Mouse (Mus musculus) heart, adult 2 months (tissue): ENCODE results near the gene Afg3l1. TPM values are rescaled to one million over a fixed set of nuclear protein-coding genes. Genes with fewer than 3 reads are reported as not detected.

Experiments
- DNase-seq, 2 experiments: peaks; one replicate each; pipeline ENCODE4 v3.0.0; 2021
- H3K27ac ChIP-seq: fragments of 200-600 bp; 2 replicates; pipeline ENCODE4 v1.8.1; 2022
- H3K27me3 ChIP-seq: fragments of 200-500 bp; 2 replicates; pipeline ENCODE4 v1.6.1; 2012; ENCODE audit warnings: mild to moderate bottlenecking, low read length, inconsistent platforms, mixed read lengths; ENCODE audit not compliant: control insufficient read depth, insufficient read depth
- H3K36me3 ChIP-seq: fragments of 200-500 bp; 2 replicates; pipeline ENCODE4 v1.6.1; 2012; ENCODE audit warnings: low read length, inconsistent platforms; ENCODE audit not compliant: control insufficient read depth, insufficient read depth
- H3K4me1 ChIP-seq: fragments of 200-500 bp; 2 replicates; pipeline ENCODE4 v1.6.1; 2011; ENCODE audit warnings: low read length; ENCODE audit not compliant: control insufficient read depth, insufficient read depth
- H3K4me3 ChIP-seq: fragments of 200-600 bp; 2 replicates; pipeline ENCODE4 v1.8.1; 2022
- H3K79me2 ChIP-seq: fragments of 200-500 bp; replicated peaks from 2 replicates; pipeline ENCODE4 v1.6.1; 2012; ENCODE audit warnings: mild to moderate bottlenecking, inconsistent platforms, low read length, moderate library complexity, mixed read lengths; ENCODE audit not compliant: control insufficient read depth, insufficient read depth
- H3K9ac ChIP-seq: fragments of 200-500 bp; 2 replicates; pipeline ENCODE4 v1.6.1; 2012; ENCODE audit warnings: low read depth, mild to moderate bottlenecking, control low read depth, inconsistent platforms, low read length, mixed read lengths
- CTCF ChIP-seq: fragments of 200-600 bp; IDR thresholded peaks from 2 replicates; pipeline ENCODE4 v1.8.1; 2022; ENCODE audit warnings: antibody characterized with exemption, mild to moderate bottlenecking, moderate library complexity
- EP300 ChIP-seq: fragments of 200-500 bp; IDR thresholded peaks from 2 replicates; pipeline ENCODE4 v1.6.1; 2011; ENCODE audit warnings: low read depth, low read length, control low read depth; ENCODE audit not compliant: insufficient read depth
- POLR2A ChIP-seq: fragments of 200-500 bp; IDR thresholded peaks from 2 replicates; pipeline ENCODE4 v1.6.1; 2011; ENCODE audit warnings: mild to moderate bottlenecking, low read depth, low read length, control low read depth; ENCODE audit not compliant: insufficient read depth
- WGBS: fragments of 180-500 bp; shearing (Covaris S2); methylation state at CpG from one replicate; pipeline ENCODE4 v1.1.7; 2018; 5-methylcytosine and 5-hydroxymethylcytosine counted together
- intact Hi-C: fragments of 180-260 bp; cut with DNase I; formaldehyde crosslinking; loops from one replicate; pipeline ENCODE4 v1.15.1; 2025
- polyA plus RNA-seq: library from polyadenylated mRNA; depleted of rRNA; stranded (reverse); fragments of >200 nt; gene quantifications from 2 replicates; pipeline ENCODE4 v1.2.3, GENCODE M21; 2012
- total RNA-seq, 2 experiments: library from RNA; stranded (reverse); gene quantifications; 2 replicates each; pipeline ENCODE4 v1.2.3; 2021

Gene Afg3l1
- total and polyA plus RNA-seq, 3 experiments = 22.6 to 65.1 (median 60.1) TPM

DNA sequence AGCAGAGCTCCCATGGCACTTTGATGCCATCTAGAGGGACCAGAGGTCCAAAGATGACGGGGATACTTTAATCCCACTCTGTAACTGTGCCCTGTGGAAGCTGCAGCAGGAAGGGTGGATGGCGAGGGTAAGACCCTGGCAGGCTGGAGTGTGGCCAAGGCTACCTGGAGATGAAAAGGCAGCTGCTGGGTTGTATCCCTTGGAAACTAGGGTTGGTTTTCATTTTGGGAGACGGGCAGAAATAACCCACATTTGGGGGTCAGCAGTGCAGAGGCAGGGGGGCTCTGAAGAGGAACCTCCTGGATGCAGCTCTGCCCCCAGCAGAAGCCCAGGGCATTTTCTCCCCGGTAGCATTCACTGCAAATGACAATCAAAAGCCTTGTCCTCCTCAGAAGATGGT lies 27.6 kb downstream of the Afg3l1 start:
- H3K27me3 ChIP-seq = no peaks in the 10 kb centered on the region
- intact Hi-C loops = no loop called here
- no peaks in the 10 kb centered on the region for H3K36me3 ChIP-seq
- H3K79me2 ChIP-seq = no peaks in the 10 kb centered on the region
- H3K9ac ChIP-seq = no peak overlapping the region
- 85% methylated on average over 4 of the region's 4 CpGs for WGBS
- no peak for TF ChIP-seq EP300
- no peak for TF ChIP-seq POLR2A
- no peak for TF ChIP-seq CTCF
- no peak overlapping the region for H3K4me3 ChIP-seq
- H3K4me1 ChIP-seq = no peaks in the 10 kb centered on the region
- H3K27ac ChIP-seq = no peak overlapping the region
- DNase-seq = no peak

DNA sequence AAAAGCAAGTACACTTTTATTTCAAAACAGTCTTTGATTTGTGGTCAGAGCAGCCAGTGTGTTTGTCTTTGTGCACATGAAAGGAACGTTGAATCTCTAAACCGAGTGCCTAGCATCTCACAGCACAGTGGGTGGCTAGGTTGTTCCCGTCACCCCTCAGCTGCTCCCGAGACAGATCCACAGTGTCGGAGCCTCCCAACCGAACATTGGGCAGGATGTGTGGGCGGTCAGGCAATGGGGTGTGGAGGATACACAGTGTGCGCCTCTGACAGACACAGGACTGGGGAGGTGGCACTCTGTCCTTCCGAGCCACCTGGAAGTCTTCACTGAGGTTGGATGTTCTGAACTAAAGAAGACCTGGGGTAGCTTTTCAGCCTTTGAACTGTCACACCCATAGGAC lies 28.0 kb downstream of the Afg3l1 start:
- H3K9ac ChIP-seq = no peak overlapping the region
- H3K79me2 ChIP-seq = no peaks in the 10 kb centered on the region
- no peak overlapping the region for H3K27ac ChIP-seq
- DNase-seq = no peak
- no peak for TF ChIP-seq POLR2A
- no peak for TF ChIP-seq CTCF
- TF ChIP-seq EP300 = no peak
- H3K4me1 ChIP-seq = no peaks in the 10 kb centered on the region
- no peak overlapping the region for H3K4me3 ChIP-seq
- no peaks in the 10 kb centered on the region for H3K27me3 ChIP-seq
- intact Hi-C loops = no loop called here
- 82% methylated on average over 9 of the region's 9 CpGs for WGBS
- no peaks in the 10 kb centered on the region for H3K36me3 ChIP-seq

DNA sequence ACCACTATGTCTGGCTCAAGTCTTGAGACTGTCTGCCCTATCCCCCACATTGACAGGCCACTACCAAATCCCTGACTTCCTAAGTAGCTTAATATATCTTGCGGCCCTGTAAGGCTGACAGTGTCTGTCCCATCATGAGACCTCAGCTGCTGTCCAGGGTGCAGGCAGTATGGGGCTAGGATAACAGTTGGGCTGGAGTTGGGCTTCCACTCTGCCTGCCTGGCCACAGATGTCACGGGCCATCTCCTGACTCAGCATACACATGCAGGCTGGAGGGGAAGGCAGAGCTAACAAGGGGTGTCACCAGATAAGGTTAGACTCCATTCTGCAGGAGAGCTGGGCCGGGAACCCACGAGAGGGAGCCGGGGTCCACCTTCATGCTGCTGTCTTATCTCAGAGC lies 29.4 kb downstream of the Afg3l1 start:
- Histone ChIP-seq H3K27me3 (no peaks in the 10 kb centered on the region), H3K27ac (no peak overlapping the region), H3K4me1 (no peaks in the 10 kb centered on the region), H3K79me2 (no peaks in the 10 kb centered on the region), H3K9ac (no peak overlapping the region), H3K36me3 (no peaks in the 10 kb centered on the region), H3K4me3 (no peak overlapping the region)
- TF ChIP-seq POLR2A (no peak), CTCF (no peak), EP300 (no peak)
- WGBS = 97% methylated on average over 5 of the region's 5 CpGs
- intact Hi-C loops = no loop called here
- DNase-seq = no peak

DNA sequence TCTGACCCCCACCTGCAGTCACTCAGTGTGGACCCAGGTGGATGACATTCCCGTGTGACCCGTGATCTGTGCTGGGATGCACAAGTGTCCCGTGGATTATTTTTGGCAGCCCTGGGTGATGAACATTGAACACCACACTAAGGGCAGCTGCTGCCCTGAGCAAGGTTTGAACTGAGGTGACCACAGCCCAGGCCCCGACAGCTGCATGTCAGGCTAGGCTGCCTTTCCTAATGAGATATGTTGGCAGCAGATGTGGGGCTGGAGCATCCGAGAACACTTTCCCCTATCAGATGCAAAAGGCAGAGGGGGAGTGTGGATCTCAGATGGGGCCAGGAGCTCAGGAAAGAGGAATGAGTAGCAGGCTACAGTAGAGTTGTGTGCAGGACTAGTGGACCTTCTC lies 33.1 kb downstream of the Afg3l1 start:
- Histone ChIP-seq H3K27me3 (peaks cover 8% of the 10 kb centered on the region), H3K79me2 (no peaks in the 10 kb centered on the region), H3K4me3 (no peak overlapping the region), H3K9ac (no peak overlapping the region), H3K36me3 (no peaks in the 10 kb centered on the region), H3K27ac (no peak overlapping the region), H3K4me1 (no peaks in the 10 kb centered on the region)
- WGBS = 59% methylated on average over 5 of the region's 5 CpGs
- DNase-seq = no peak
- intact Hi-C loops = no loop called here
- no peak for TF ChIP-seq CTCF
- TF ChIP-seq POLR2A = no peak
- no peak for TF ChIP-seq EP300

DNA sequence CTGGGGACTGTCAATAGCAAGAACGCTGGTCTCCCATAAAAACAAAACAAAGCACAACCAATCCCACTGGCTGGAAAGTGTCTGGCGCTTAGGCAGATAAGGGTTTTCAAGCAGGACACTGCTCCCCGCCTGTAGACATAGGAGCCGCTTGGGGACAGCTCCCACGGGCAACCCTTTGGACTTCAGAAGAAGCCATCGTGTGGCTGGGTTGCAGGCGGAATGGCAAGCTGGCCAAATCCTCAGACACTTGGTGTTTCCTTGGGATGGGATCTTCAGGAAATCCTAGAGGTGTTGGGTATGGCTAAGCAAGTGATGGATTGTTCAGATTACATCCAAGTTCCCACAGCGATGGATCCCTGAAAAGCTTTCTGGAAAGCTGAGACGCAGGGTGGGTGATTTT lies 36.4 kb downstream of the Afg3l1 start:
- Histone ChIP-seq H3K27ac (no peak overlapping the region), H3K4me1 (0 out of 2 replicates have a peak, but pooled peaks cover 1% of the 10 kb centered on the region), H3K79me2 (no peaks in the 10 kb centered on the region), H3K9ac (no peak overlapping the region), H3K27me3 (peaks cover 8% of the 10 kb centered on the region), H3K36me3 (no peaks in the 10 kb centered on the region), H3K4me3 (no peak overlapping the region)
- no peak for DNase-seq
- intact Hi-C loops = no loop called here
- WGBS = 2% methylated on average over 9 of the region's 9 CpGs
- TF ChIP-seq POLR2A = no peak
- no peak for TF ChIP-seq CTCF
- TF ChIP-seq EP300 = no peak

DNA sequence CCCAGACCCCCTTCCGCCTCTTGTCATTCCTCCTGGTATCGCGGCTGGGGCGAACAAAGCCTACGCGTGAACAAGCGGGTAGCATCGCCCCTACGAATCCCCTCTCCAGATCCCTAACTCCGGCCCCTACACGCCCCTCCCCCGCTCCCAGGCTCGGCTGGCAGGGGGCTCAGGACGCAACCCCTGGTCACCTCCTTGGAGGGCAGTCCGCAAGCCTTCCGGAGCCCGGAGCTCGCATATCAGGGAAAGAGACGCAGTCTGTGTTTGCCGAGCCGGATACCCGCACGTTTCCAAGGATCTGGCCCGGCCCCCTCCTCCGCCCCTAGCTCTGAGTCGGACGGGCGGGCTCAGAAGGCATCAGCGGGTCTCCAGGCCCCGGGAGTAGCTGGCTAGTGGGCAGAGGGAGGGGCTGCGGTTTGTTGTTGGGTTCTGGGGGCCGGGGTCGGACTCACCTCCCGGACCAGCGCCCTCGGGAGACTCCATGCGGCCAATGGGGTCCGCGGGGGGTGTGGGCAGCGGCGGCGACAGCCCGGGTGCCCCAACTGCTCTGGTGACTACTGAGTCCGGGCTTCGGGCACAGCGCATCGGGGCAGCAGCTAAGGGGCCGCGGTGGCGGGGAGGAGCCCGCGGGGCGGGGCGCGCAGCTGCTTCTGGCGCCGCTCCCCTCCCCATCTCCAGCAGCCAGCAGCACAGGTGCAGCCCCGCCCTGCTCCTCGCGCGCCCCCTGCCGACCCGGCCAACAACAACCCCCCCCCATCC lies 37.3 kb downstream of the Afg3l1 start, which contains the start of gene Dbndd1:
TSS of gene Dbndd1 (minus strand) at position 683 of the 759 bp plus-strand sequence.
- WGBS = 2% methylated on average over 51 of the region's 63 CpGs
- no peaks in the 10 kb centered on the region for H3K79me2 ChIP-seq
- H3K4me1 ChIP-seq = peaks cover 4% of the 10 kb centered on the region
- intact Hi-C loops = no loop called here
- H3K27ac ChIP-seq = no peak within 1 kb of the TSS
- H3K27me3 ChIP-seq = peaks cover 8% of the 10 kb centered on the region
- DNase-seq = peak; percentile 21 to 50
- TF ChIP-seq EP300 (no peak), CTCF (no peak), POLR2A (no peak)
- peak within 1 kb of the TSS; percentile 36 for H3K9ac ChIP-seq
- no peaks in the 10 kb centered on the region for H3K36me3 ChIP-seq
- H3K4me3 ChIP-seq = peak within 1 kb of the TSS; percentile 59
